Mouse (Mus musculus) midbrain, embryonic 14.5 days (tissue): ENCODE results near the gene Gmps. TPM values are rescaled to one million over a fixed set of nuclear protein-coding genes. Genes with fewer than 3 reads are reported as not detected.
A peak's percentile ranks its signal among the peaks of the same experiment; 100 is the strongest.

Experiments
- ATAC-seq: fragments of 200-750 bp; cut with Nextera tagmentation; 2 replicates; pipeline ENCODE4 v1.8.0; 2017; ENCODE audit warnings: moderate number of reproducible peaks, moderate library complexity; ENCODE audit not compliant: low FRiP score, low TSS enrichment
- DNase-seq: peaks from one replicate; pipeline ENCODE4 v3.0.0-alpha.2; 2015
- H3K27ac ChIP-seq: fragments of 300-500 bp; sonication (generic); replicated peaks from 2 replicates; pipeline ENCODE4 v1.5.1; 2014; ENCODE audit warnings: mild to moderate bottlenecking, low read depth, low read length, moderate library complexity
- H3K27me3 ChIP-seq: fragments of 300-500 bp; sonication (generic); 2 replicates; pipeline ENCODE4 v1.6.1; 2014; ENCODE audit warnings: low read length, control low read depth, mixed read lengths; ENCODE audit not compliant: control insufficient read depth, insufficient read depth
- H3K36me3 ChIP-seq: fragments of 300-500 bp; sonication (generic); 2 replicates; pipeline ENCODE4 v1.6.1; 2014; ENCODE audit warnings: low read length, control low read depth; ENCODE audit not compliant: control insufficient read depth, insufficient read depth
- H3K4me1 ChIP-seq: fragments of 300-500 bp; sonication (generic); 2 replicates; pipeline ENCODE4 v1.6.1; 2014; ENCODE audit warnings: mild to moderate bottlenecking, antibody characterized with exemption, low read length, control low read depth; ENCODE audit not compliant: control insufficient read depth, insufficient read depth
- H3K4me2 ChIP-seq: fragments of 300-500 bp; sonication (generic); 2 replicates; pipeline ENCODE4 v1.6.1; 2014; ENCODE audit warnings: mild to moderate bottlenecking, low read length, moderate library complexity
- H3K4me3 ChIP-seq: fragments of 300-500 bp; sonication (generic); replicated peaks from 2 replicates; pipeline ENCODE4 v1.5.1; 2014; ENCODE audit warnings: low read depth, low read length
- H3K9ac ChIP-seq: fragments of 300-500 bp; sonication (generic); replicated peaks from 2 replicates; pipeline ENCODE4 v1.6.1; 2014; ENCODE audit warnings: mild to moderate bottlenecking, low read length, moderate library complexity
- H3K9me3 ChIP-seq: fragments of 300-500 bp; sonication (generic); 2 replicates; pipeline ENCODE4 v1.6.1; 2016; ENCODE audit warnings: low read length, control low read depth, mixed read lengths; ENCODE audit not compliant: control insufficient read depth
- WGBS: fragments of 180-500 bp; shearing (Covaris S2); extraction: QIAGEN DNeasy Blood & Tissue Kit; methylation state at CpG from one replicate; pipeline ENCODE4 v1.1.7; 2014; 5-methylcytosine and 5-hydroxymethylcytosine counted together
- polyA plus RNA-seq: library from polyadenylated mRNA; unstranded; fragments of >200 nt; fragmentation: Nextera tagmentation; extraction: Ambion mirVana; gene quantifications from 2 replicates; pipeline ENCODE4 v1.2.1, GENCODE M21; 2014

Gene Gmps
- polyA plus RNA-seq, result 48.3 and 60.7 TPM in 2 replicates

DNA sequence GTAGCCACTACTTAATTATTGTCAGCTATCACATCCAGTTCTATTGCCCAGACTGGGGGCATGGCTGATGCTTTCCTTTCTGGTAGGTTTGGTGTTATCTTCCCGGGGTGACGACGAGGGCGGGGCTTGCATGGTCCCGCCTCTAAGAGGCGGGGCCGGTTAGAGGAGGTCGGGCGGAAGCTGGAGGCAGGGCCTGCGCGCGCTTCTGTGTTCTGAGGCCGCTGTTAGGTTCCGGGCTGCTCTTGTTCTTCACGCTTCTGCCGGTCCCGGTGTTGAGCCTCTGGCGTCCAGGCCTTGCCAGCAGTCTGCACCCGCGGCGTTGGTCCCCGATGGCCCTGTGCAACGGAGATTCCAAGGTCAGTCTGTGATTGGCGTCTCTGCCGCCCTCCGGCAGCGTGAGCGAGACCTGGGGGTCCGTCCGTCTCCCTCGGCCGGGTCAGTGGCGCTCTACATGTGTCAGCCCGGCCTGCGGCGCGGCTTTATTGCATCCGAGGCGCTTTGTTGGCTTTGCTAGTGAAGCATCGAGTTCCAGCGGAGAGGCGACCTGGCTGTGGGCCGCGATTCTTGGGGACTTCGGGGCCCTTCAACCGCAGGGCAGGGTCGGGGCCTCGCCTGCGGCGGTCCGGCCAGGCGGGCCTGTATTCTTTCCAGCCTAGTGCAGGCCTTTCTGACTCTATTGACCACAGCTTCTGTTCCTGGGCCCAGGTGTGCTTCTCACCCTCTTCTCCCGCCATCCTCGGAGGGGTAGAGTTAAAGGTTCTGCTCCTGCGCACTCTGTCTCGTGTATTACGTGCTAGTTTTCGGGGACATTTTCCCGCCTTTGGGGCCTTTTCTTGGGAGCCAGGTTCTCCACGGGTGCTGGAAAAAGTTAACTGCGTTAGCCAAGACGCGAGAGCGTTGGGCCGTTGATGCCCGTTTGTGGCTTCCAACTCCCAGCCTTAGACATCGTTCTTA lies at the start of gene Gmps:
Gene Gmps, plus strand, starts transcription at position 152 of the 954 bp plus-strand sequence.
- H3K36me3 ChIP-seq, result peaks cover 8% of the 10 kb centered on the region; the same call in 1 of the 2 replicates
- DNase-seq (peak; percentile 96), ATAC-seq (peak; percentile 99)
- peak within 1 kb of the TSS; percentile 84 for H3K4me2 ChIP-seq
- H3K27me3 ChIP-seq, result no peaks in the 10 kb centered on the region
- peak within 1 kb of the TSS; percentile 90 for H3K9ac ChIP-seq
- H3K4me1 ChIP-seq, result peaks cover 19% of the 10 kb centered on the region
- H3K9me3 ChIP-seq, result no peaks in the 10 kb centered on the region
- H3K27ac ChIP-seq, result peak within 1 kb of the TSS; percentile 89
- WGBS, result under 1% methylated on average over 67 of the region's 67 CpGs
- H3K4me3 ChIP-seq, result peak within 1 kb of the TSS; percentile 93

DNA sequence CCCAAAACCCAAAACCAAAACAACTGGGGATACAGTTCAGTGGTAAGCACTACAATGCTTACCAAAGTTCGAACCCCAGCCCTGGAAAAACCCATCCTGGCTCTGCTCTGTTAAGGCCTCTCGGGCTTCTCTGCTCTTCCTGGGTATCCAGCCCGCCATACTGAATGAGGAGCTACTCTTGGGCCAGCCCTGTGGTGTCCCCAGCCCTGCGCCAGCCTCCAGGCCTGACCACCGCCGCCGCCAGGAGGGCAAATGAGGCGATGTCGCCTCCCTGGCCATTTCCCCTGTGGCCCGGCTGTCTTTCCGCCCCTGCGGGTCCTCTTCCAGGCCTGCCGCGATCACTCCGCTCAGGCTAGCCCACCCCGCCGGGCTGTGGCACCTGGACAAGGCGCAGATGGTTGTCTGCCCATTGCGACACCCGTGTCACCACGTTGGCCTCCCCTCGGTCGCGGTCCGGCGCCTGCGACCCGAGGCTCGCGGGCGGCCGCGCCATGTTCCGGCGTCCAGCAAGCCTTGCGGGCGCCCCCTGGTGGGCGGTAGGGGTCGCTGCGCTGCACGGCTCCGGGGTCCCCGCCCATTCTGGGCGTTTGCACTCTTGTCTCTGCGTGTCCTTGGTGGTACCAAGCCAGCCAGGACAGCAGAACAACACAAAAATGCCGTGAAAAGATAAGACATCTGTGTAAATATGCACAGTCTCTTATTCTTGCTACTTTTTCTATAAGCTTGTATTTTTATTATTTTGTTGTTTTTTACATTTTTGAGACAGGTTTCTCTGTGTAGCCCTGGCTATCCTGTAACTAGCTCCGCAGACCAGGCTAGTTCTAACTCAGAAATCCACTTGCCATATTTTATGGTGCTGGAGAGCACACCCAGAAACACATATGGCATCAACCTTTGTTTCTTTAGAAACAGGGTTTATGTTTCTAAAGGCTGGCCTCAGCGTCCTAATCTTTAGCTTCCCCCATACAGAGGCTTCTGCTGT lies 46.7 kb upstream of the Gmps start, which contains the start of gene E130311K13Rik:
Gene E130311K13Rik, minus strand, starts transcription at position 595 of the 982 bp plus-strand sequence.
- Histone ChIP-seq H3K4me3 (peak within 1 kb of the TSS; percentile 69), H3K4me1 (no peaks in the 10 kb centered on the region), H3K4me2 (peak within 1 kb of the TSS; percentile 74), H3K36me3 (no peaks in the 10 kb centered on the region), H3K9ac (peak within 1 kb of the TSS; percentile 93), H3K27ac (peak within 1 kb of the TSS; percentile 83), H3K9me3 (no peaks in the 10 kb centered on the region), H3K27me3 (no peaks in the 10 kb centered on the region)
- DNase-seq (peak; percentile 96), ATAC-seq (peak; percentile 96)
- WGBS, result 4% methylated on average over 47 of the region's 48 CpGs

DNA sequence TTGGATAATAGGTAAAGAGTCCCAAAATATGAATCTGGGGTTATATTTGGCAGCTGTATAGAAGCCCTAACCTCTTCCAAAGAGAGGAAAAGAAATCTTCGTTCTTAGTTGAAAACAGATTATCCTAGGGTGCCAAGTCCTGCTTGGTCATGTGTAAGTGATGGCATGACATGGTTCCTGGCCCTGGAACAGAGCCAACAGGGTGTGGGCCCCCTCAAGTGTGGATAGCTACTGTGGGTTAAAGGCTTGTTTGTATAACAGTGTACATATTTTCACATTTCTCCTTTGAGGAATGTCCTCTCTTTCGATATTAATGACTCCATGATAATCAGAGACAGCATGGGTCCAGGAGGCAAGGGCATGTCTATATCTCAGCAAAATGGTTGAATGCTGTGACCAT lies 37.0 kb upstream of the Gmps start:
- Histone ChIP-seq H3K4me1 (no peaks in the 10 kb centered on the region), H3K27ac (no peak overlapping the region), H3K36me3 (peaks cover 6% of the 10 kb centered on the region; the same call in 1 of the 2 replicates), H3K4me2 (no peak overlapping the region), H3K9me3 (no peaks in the 10 kb centered on the region), H3K27me3 (no peaks in the 10 kb centered on the region), H3K9ac (no peak overlapping the region), H3K4me3 (no peak overlapping the region)
- WGBS, result 84% methylated on average over 2 of the region's 2 CpGs
- ATAC-seq, result no peak
- no peak for DNase-seq

DNA sequence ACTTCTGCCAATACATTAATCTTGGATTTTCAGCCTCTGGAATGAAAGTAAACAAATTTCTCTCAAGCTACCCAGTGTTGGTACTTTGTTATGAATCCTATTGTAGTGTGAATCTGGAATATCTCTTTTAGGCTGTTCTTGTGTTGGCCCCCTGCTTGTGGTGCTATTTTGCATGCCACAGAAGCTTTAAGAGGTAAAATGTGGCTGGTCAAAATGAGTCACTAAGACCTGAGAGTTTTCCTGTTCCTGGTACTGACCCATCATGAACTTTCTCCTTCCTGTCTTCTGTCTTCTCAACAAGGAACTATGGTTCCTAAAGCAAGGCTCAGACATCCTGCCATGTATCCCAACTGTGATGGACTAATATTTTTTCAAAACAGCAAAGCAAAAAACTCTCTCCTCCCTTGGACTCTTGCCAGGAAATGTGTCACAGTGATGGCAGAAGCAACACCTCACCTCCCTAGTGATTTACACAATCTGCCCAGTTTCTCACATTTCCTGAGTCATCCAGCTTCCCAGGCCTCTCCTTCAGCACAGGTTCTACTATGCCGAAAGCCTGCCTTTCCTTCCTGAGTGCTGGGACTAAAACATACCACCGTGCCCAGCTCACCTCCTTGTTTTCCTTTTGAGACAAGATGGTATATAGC lies 34.6 kb upstream of the Gmps start:
- ATAC-seq (no peak), DNase-seq (no peak)
- Histone ChIP-seq H3K27me3 (no peaks in the 10 kb centered on the region), H3K4me3 (no peak overlapping the region), H3K4me2 (no peak overlapping the region), H3K9me3 (no peaks in the 10 kb centered on the region), H3K27ac (no peak overlapping the region), H3K9ac (no peak overlapping the region), H3K36me3 (peaks cover 9% of the 10 kb centered on the region; the same call in 1 of the 2 replicates), H3K4me1 (no peaks in the 10 kb centered on the region)
- 89% methylated on average over 2 of the region's 2 CpGs for WGBS

DNA sequence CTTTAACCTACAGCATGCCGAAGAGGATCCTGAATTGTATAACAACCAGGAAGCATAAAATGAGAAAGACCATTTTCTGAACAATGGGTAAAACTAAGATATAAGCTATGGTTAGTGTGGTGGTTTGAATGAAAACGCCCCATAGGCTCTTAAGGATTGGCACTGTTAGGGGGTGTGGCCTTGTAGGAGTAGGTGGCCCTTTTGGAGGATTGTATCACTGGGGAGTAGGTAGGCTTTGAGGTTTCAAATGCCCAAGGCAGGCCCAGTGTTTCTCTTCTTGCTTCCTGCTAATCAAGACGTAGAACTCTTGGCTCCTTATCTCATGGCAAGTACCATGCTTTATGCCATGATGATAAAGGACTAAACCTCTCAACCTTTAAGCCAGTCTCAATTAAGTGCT lies 26.1 kb upstream of the Gmps start:
- Histone ChIP-seq H3K4me2 (no peak overlapping the region), H3K27ac (no peak overlapping the region), H3K4me3 (no peak overlapping the region), H3K9ac (no peak overlapping the region), H3K36me3 (0 out of 2 replicates have a peak, but pooled peaks cover 2% of the 10 kb centered on the region), H3K27me3 (no peaks in the 10 kb centered on the region), H3K4me1 (no peaks in the 10 kb centered on the region), H3K9me3 (no peaks in the 10 kb centered on the region)
- ATAC-seq (no peak), DNase-seq (no peak)
- 85% methylated on average over 3 of the region's 3 CpGs for WGBS

DNA sequence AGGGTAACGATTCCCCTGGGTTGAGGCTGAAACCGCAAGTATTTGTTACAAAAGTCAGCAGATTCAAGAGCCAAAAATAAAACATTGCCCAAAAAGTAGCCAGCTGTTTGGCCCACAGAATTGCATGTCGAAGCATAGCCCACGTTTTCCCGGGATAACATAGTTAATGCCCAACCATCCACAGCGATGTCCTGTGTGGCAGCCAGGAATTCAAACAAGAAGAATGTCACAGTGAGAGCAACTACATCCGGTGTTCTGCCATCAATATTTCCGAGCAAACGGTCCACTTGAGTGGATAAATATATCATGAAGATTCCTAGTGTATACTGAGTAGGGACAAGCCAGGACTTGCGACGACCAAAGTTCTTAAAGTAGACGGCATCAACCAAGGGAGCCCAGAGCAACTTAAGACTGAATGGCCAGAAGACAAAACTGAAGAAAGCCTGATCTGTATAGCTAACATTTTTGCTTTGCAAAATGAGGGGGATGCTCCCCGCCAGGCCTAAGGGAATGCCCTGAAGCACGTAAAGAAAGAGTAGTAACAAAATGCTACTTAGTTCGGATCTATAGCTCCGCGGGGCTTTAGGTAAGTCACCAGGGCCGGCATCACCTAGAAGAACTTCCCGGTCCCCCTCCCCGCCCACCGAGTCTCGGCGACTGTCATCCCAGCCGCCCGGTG lies 12.3 kb upstream of the Gmps start:
- WGBS, result 8% methylated on average over 25 of the region's 25 CpGs
- ATAC-seq (no peak), DNase-seq (no peak)
- H3K4me1 ChIP-seq, result peaks cover 28% of the 10 kb centered on the region
- H3K4me3 ChIP-seq, result peak overlapping the region; percentile 90
- H3K9ac ChIP-seq, result peak overlapping the region; percentile 83
- 0 out of 2 replicates have a peak, but pooled peaks cover 4% of the 10 kb centered on the region for H3K36me3 ChIP-seq
- H3K9me3 ChIP-seq, result no peaks in the 10 kb centered on the region
- H3K27ac ChIP-seq, result peak overlapping the region; percentile 86
- peak overlapping the region; percentile 86 for H3K4me2 ChIP-seq
- no peaks in the 10 kb centered on the region; the same call in none of the 2 replicates for H3K27me3 ChIP-seq

DNA sequence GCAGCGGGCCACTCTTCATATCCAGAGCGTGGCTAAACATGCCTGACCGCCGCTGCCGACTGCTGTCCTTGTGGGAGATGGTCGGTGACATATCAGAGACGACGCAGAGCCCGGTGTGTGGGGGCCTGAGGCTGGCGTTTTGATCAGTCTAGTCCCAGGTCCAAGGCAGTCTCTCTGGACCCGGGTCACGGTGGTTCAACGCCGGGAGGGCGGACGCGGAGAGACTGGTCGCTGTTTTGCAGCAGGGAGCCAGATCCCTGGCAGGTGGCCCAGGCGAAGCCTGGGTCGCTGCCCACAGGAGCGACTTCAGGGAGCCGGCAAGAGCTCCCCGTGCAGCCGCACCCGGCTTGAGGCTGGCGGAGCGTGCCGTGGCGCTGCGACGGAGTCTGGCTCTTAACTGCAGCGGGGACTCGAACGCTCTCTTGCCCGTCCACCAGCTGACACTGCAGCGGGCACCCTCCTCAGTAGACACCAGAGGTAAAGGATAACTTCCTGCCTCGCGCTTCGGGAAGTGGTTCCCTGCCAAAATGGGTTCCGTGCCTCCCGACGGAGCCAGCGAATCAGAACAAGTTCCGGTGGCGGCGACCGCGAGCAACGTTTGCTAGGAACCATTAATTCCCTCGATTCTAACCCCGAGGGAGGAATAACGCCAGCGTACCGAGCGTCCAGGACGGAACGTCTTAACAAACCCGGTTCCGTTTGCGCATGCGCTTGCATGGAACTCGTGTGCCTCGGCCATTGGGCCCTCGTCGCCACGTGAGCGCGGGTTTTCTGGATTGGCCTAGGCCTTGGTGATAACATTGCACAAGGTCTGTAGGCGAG lies 11.6 kb upstream of the Gmps start, which contains the start of gene Slc33a1:
Gene Slc33a1, minus strand, starts transcription at position 669 of the 822 bp plus-strand sequence.
- DNase-seq (peak; percentile 100), ATAC-seq (peak; percentile 97)
- Histone ChIP-seq H3K4me2 (peak within 1 kb of the TSS; percentile 86), H3K4me1 (peaks cover 28% of the 10 kb centered on the region), H3K9me3 (no peaks in the 10 kb centered on the region), H3K36me3 (0 out of 2 replicates have a peak, but pooled peaks cover 3% of the 10 kb centered on the region), H3K4me3 (peak within 1 kb of the TSS; percentile 90), H3K9ac (peak within 1 kb of the TSS; percentile 83), H3K27ac (peak within 1 kb of the TSS; percentile 86), H3K27me3 (no peaks in the 10 kb centered on the region; the same call in none of the 2 replicates)
- WGBS, result under 1% methylated on average over 69 of the region's 69 CpGs
